ENCODE assay signal across 9 mouse cellular contexts in the genomic region with DNA sequence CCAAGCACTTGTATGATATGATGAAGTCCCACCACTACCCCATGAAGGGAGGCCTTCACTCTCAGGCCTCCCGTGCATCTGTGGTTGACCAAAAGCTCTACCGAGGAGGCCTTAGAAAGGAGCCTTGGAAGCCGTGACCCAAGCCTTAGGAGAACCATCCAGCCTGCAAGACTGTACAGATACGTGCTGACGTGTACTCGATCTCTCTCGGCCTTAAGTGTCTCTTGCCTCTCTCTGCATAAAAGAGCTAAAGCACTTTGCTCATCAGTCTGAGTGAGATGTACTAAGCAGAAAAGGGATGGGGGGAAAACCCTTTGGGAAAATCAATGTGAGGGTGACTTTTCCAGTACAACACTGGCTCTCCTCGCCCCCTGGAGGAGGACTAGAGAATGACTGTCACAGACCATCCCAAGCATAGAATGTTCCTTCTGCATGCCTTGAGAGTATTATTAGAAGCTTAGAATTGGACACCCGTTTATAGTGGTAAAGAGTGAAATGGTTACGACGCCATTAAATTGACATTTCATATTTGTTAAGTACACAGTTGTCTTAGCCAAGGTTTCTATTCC. TPM values are rescaled to one million over a fixed set of nuclear protein-coding genes. Genes with fewer than 3 reads are reported as not detected.
DNase-seq lines count a peak whose midpoint lies in the region; ATAC-seq and TF ChIP-seq lines count a peak whose summit lies in the region.
"Had no signal": no experiment of that assay in that cellular context is flagged by ENCODE, and none has a peak within 500 bp of the region (broad histone marks: within the 10 kb centered on the region; RNA-seq: fewer than 3 reads in every experiment).

No protein-coding gene starts in this region.

- no peak for ATAC-seq in stomach, postnatal 0 days (ENCODE audit: low FRiP score, low TSS enrichment)
- no peak for ATAC-seq in granulocyte monocyte progenitor cell, adult 5-6 weeks (replicated peaks; ENCODE audit: poor library complexity, severe bottlenecking)

- H3K9me3 ChIP-seq in stomach, postnatal 0 days (ENCODE audit: control insufficient read depth, low read length): no peaks in the 10 kb centered on the region
- H3K9me3 ChIP-seq: neural tube, embryonic 12.5 days had no signal

- no peak for TF ChIP-seq EP300 in stomach, postnatal 0 days (optimal IDR thresholded peaks at IDR 0.05)

- intact Hi-C loops in left cerebral cortex, postnatal 14 days (cut with DNase I): no loop called here

- H3K9ac ChIP-seq in stomach, postnatal 0 days (ENCODE audit: low read length): no peak overlapping the region
- H3K9ac ChIP-seq: neural tube, embryonic 12.5 days had no signal

- no peaks in the 10 kb centered on the region for H3K36me3 ChIP-seq in stomach, postnatal 0 days (ENCODE audit: control insufficient read depth, insufficient read depth, low read length)
- H3K36me3 ChIP-seq: neural tube, embryonic 12.5 days had no signal

- no peaks in the 10 kb centered on the region for H3K27me3 ChIP-seq in stomach, postnatal 0 days (ENCODE audit: control insufficient read depth, insufficient read depth, low read length)
- H3K27me3 ChIP-seq: neural tube, embryonic 12.5 days had no signal

- peak; percentile 79 for TF ChIP-seq CTCF in stomach, postnatal 0 days (IDR thresholded peaks at IDR 0.05; ENCODE audit: low read depth)

- peaks cover 5% of the 10 kb centered on the region; the same call in 1 of the 2 replicates for H3K4me1 ChIP-seq in stomach, postnatal 0 days (replicated peaks; ENCODE audit: control insufficient read depth, insufficient read depth)
- H3K4me1 ChIP-seq: neural tube, embryonic 12.5 days had no signal

- H3K27ac ChIP-seq in stomach, postnatal 0 days (replicated peaks): no peak overlapping the region
- H3K27ac ChIP-seq: neural tube, embryonic 12.5 days had no signal

- no peak overlapping the region for H3K4me2 ChIP-seq in stomach, postnatal 0 days (replicated peaks; ENCODE audit: low read depth)
- H3K4me2 ChIP-seq: neural tube, embryonic 12.5 days had no signal

- no peak overlapping the region for H3K4me3 ChIP-seq in stomach, postnatal 0 days (ENCODE audit: low read depth, low read length)
- H3K4me3 ChIP-seq: neural tube, embryonic 12.5 days had no signal

- WGBS in stomach, postnatal 0 days: 82% methylated on average over 11 of the region's 11 CpGs

- peak; percentile 37 for DNase-seq in cerebellum, adult 18-20 months
- DNase-seq in cerebellum, adult 11-12 months: no peak
- peak; percentile 32 to 43 for DNase-seq in left cerebral cortex, postnatal 14 days (ENCODE audit: low spot score in 2 of 2)
- no peak for DNase-seq in left cerebral cortex, adult 11 months (ENCODE audit: low spot score)
- peak; percentile 51 for DNase-seq in ZHBTc4 (ENCODE audit: low read depth, low spot score)
- DNase-seq in kidney, postnatal 10 days: peak; percentile 65
- DNase-seq in stomach, postnatal 0 days (ENCODE audit: low spot score): no peak

RNA-seq across cellular contexts. Expression of gene Gng12, which starts 59.0 kb away (rescaled TPM):
- total RNA-seq in left cerebral cortex, postnatal 14 days (2021): 10 to 100 TPM; 76.0 to 84.7 TPM
- 164 and 166 TPM in 2 replicates for polyA plus RNA-seq in stomach, postnatal 0 days (2015; fragmentation: Nextera tagmentation; extraction: Ambion mirVana)
- 144 and 151 TPM in 2 replicates for total RNA-seq in granulocyte monocyte progenitor cell, adult 5-6 weeks (2014; fragmentation: Nextera tagmentation)
- total RNA-seq in granulocyte monocyte progenitor cell, adult 5-6 weeks (2017): 116 and 143 TPM in 2 replicates

Comparison
In these comparisons a context has a peak if more than half of its experiments do, and no peak if none do; other contexts are left out.
1. DNase-seq: peak in cerebellum, adult 18-20 months (2 of 2), left cerebral cortex, postnatal 14 days (2 of 2), ZHBTc4 (single experiment) and kidney, postnatal 10 days (single experiment); none in cerebellum, adult 11-12 months (single experiment), left cerebral cortex, adult 11 months (single experiment) and stomach, postnatal 0 days (single experiment).